Mouse (Mus musculus): ENCODE measurements around the gene Lrrc15. TPM values are rescaled to one million over a fixed set of nuclear protein-coding genes. Genes with fewer than 3 reads are reported as not detected.

Lrrc15 gene
- polyA plus RNA-seq, 1 experiment from 2014 or later = 0.20 TPM

- Histone ChIP-seq H3K36me3 (no peaks in the 10 kb centered on the region), H3K4me3 (no peak overlapping the region), H3K4me1 (peaks cover 22% of the 10 kb centered on the region), H3K9me3 (no peaks in the 10 kb centered on the region), H3K27me3 (ENCODE audit: insufficient read depth, poor library complexity, severe bottlenecking) (peaks cover 44% of the 10 kb centered on the region), H3K27ac (no peak overlapping the region)
- no peak for DNase-seq (ENCODE audit: low spot score)
- WGBS = 74% methylated on average over 9 of the region's 9 CpGs
Observed at GRCm38 (mm10) chr16:30253900-30254299, 29.2 kb downstream of the Lrrc15 start.

GRCm38 (mm10) chr16:30253374-30253773 is 29.7 kb downstream of the Lrrc15 start:
- Histone ChIP-seq H3K4me3 (no peak overlapping the region), H3K4me1 (peaks cover 21% of the 10 kb centered on the region), H3K9me3 (no peaks in the 10 kb centered on the region), H3K27ac (no peak overlapping the region), H3K27me3 (ENCODE audit: insufficient read depth, poor library complexity, severe bottlenecking) (peaks cover 43% of the 10 kb centered on the region), H3K36me3 (no peaks in the 10 kb centered on the region)
- 79% methylated on average over 4 of the region's 4 CpGs for WGBS
- no peak for DNase-seq (ENCODE audit: low spot score)

- H3K9me3 ChIP-seq = no peaks in the 10 kb centered on the region
- peak overlapping the region; percentile 40 for H3K4me3 ChIP-seq
- peaks cover 38% of the 10 kb centered on the region for H3K27me3 ChIP-seq (ENCODE audit: insufficient read depth, poor library complexity, severe bottlenecking)
- peak; percentile 86 for DNase-seq (ENCODE audit: low spot score)
- no peaks in the 10 kb centered on the region for H3K36me3 ChIP-seq
- 2% methylated on average over 21 of the region's 21 CpGs for WGBS
- H3K4me1 ChIP-seq = peaks cover 11% of the 10 kb centered on the region
- no peak overlapping the region for H3K27ac ChIP-seq
Observed at GRCm38 (mm10) chr16:30252003-30252418, 31.0 kb downstream of the Lrrc15 start.

DNA sequence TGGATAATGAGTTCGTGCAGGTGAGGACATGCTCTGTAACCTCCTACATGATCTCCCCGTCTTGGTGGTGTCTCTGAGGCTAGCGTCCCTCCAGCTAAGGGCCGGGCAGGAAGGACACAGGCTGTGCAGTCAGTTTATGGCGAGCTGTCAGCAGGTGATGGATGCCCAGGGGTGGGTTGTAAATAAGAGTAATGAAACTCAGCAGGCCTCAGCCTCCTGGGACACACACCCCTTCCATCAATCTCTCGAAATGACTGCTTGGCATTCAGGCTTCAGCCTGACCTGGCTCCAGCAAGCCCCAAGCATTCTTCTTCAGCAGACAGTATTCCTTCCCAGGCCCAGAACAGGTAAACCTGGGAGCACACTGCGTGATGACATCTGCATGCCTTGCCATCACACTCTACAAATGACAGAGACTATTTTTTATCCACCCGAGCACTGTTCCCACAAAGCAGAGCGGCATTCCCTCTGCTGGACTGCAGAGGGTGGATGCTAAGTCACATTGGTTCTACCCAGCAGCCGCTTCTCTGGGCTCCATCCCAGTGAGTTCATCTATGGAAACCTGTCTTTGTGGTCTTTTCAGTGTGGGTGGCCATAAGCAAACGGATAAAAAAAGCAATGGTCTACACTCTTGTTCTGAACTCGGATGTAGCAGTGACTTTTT is 38.9 kb downstream of the Lrrc15 start:
- Histone ChIP-seq H3K4me3 (no peak overlapping the region), H3K9me3 (no peaks in the 10 kb centered on the region), H3K36me3 (no peaks in the 10 kb centered on the region), H3K27ac (no peak overlapping the region), H3K4me1 (peaks cover 23% of the 10 kb centered on the region), H3K27me3 (ENCODE audit: insufficient read depth, poor library complexity, severe bottlenecking) (peaks cover 30% of the 10 kb centered on the region)
- 60% methylated on average over 12 of the region's 12 CpGs for WGBS
- DNase-seq (ENCODE audit: low spot score) = no peak

DNA sequence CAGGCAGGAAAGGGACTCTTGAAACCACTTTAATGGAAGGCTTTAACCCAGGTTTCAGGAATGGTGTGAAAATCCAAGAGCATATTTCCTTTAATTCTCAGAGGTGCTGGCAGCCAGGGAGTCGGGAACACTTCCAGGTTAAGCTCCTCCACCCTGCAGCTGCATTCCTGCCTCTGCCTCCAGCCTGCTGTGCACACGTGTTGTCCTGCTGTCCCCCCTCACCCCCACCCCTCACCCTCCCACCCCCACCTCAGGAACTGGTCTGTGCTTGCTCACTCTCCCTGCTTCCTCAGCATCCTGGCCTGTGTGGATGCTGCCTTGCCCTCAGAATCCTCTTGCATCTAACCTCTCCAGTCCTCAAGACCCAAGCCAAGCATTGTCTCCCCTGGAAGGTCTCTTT is 41.4 kb downstream of the Lrrc15 start:
- H3K4me1 ChIP-seq = peaks cover 23% of the 10 kb centered on the region
- no peak for DNase-seq (ENCODE audit: low spot score)
- 9% methylated on average over 2 of the region's 2 CpGs for WGBS
- H3K9me3 ChIP-seq = no peaks in the 10 kb centered on the region
- H3K27me3 ChIP-seq (ENCODE audit: insufficient read depth, poor library complexity, severe bottlenecking) = peaks cover 52% of the 10 kb centered on the region
- H3K4me3 ChIP-seq = peak overlapping the region; percentile 36; the same call in 1 of the 2 replicates
- H3K36me3 ChIP-seq = no peaks in the 10 kb centered on the region
- H3K27ac ChIP-seq = peak overlapping the region; percentile 56

- H3K9me3 ChIP-seq = no peaks in the 10 kb centered on the region
- peaks cover 73% of the 10 kb centered on the region for H3K27me3 ChIP-seq (ENCODE audit: insufficient read depth, poor library complexity, severe bottlenecking)
- DNase-seq (ENCODE audit: low spot score) = no peak
- H3K4me3 ChIP-seq = no peak overlapping the region; the same call in 1 of the 2 replicates
- no peaks in the 10 kb centered on the region for H3K36me3 ChIP-seq
- H3K4me1 ChIP-seq = peaks cover 45% of the 10 kb centered on the region
- 81% methylated on average over 6 of the region's 6 CpGs for WGBS
- no peak overlapping the region for H3K27ac ChIP-seq
Observed at GRCm38 (mm10) chr16:30238791-30239190, 44.3 kb downstream of the Lrrc15 start.

DNA sequence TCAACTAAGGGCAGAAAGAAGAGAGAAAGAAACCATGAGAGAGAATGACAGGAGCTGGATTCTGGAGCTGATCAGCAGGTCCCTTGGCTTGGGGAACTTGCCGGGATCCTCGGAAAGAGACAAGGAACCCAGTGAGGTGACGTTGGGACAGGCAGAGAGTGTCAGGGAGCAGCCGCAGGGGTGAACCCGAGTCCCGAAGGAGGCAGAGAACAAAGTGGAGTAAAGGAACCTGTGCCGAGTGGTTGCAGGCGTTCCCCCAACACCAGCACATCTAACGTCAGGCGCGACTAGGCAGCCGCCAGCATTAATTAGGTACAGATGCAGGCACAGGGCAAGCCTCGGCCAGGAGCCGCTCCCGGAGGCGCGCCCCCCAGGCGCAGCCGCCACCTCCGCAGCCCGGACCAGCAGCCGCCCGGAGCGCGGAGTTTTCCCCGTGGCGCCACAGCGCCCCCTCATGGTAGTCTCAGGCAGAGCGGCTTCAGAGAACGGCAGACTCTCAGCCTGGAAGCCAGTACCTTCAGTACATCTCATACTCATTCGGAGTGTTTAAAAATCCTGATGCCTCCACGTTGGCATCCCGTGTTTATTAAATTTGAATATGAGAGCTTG is 46.9 kb downstream of the Lrrc15 start:
- WGBS = 2% methylated on average over 33 of the region's 33 CpGs
- Histone ChIP-seq H3K4me3 (peak overlapping the region; percentile 57), H3K36me3 (no peaks in the 10 kb centered on the region), H3K27me3 (ENCODE audit: insufficient read depth, poor library complexity, severe bottlenecking) (peaks cover 88% of the 10 kb centered on the region), H3K4me1 (peaks cover 26% of the 10 kb centered on the region), H3K27ac (peak overlapping the region; percentile 76), H3K9me3 (no peaks in the 10 kb centered on the region)
- DNase-seq (ENCODE audit: low spot score) = peak; percentile 86

- no peaks in the 10 kb centered on the region for H3K9me3 ChIP-seq
- H3K27me3 ChIP-seq (ENCODE audit: insufficient read depth, poor library complexity, severe bottlenecking) = peaks cover 84% of the 10 kb centered on the region
- no peak overlapping the region for H3K27ac ChIP-seq
- H3K4me1 ChIP-seq = peaks cover 22% of the 10 kb centered on the region
- 51% methylated on average over 2 of the region's 2 CpGs for WGBS
- no peaks in the 10 kb centered on the region for H3K36me3 ChIP-seq
- H3K4me3 ChIP-seq = peak overlapping the region; percentile 57
- no peak for DNase-seq (ENCODE audit: low spot score)
Observed at GRCm38 (mm10) chr16:30235577-30235976, 47.5 kb downstream of the Lrrc15 start.

- H3K36me3 ChIP-seq = no peaks in the 10 kb centered on the region
- peaks cover 22% of the 10 kb centered on the region for H3K4me1 ChIP-seq
- H3K9me3 ChIP-seq = no peaks in the 10 kb centered on the region
- 59% methylated on average over 12 of the region's 12 CpGs for WGBS
- no peak for DNase-seq (ENCODE audit: low spot score)
- H3K4me3 ChIP-seq = no peak overlapping the region
- H3K27ac ChIP-seq = no peak overlapping the region
- H3K27me3 ChIP-seq (ENCODE audit: insufficient read depth, poor library complexity, severe bottlenecking) = peaks cover 81% of the 10 kb centered on the region
Observed at GRCm38 (mm10) chr16:30234636-30235546, 48.2 kb downstream of the Lrrc15 start.

DNA sequence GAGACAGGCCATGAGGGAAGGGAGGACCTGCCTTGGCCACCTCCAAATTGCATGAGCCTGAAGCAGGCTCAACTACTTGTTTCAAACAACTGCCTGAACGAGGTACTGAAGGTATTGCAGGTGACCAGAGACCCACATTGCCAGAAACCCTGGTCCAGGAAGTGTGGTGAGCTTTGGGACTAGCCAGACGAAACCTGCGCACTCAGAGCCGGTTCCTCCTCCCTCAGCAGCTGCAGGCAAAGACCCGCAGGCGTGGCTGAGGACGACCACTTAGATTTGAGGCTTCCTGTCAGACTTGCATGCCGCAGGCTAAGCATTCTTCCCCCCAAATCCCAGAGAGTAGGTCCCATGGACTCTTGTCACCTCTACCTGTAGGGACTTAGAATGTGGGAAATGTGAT is 49.0 kb downstream of the Lrrc15 start:
- no peak for DNase-seq (ENCODE audit: low spot score)
- H3K27ac ChIP-seq = no peak overlapping the region
- peaks cover 78% of the 10 kb centered on the region for H3K27me3 ChIP-seq (ENCODE audit: insufficient read depth, poor library complexity, severe bottlenecking)
- H3K4me3 ChIP-seq = no peak overlapping the region
- H3K9me3 ChIP-seq = no peaks in the 10 kb centered on the region
- no peaks in the 10 kb centered on the region for H3K36me3 ChIP-seq
- H3K4me1 ChIP-seq = peaks cover 22% of the 10 kb centered on the region
- 48% methylated on average over 8 of the region's 8 CpGs for WGBS

GRCm38 (mm10) chr16:30231882-30232604 is 51.0 kb downstream of the Lrrc15 start:
- Histone ChIP-seq H3K27ac (no peak overlapping the region), H3K9me3 (no peaks in the 10 kb centered on the region), H3K4me3 (no peak overlapping the region), H3K36me3 (no peaks in the 10 kb centered on the region), H3K27me3 (ENCODE audit: insufficient read depth, poor library complexity, severe bottlenecking) (peaks cover 68% of the 10 kb centered on the region), H3K4me1 (peaks cover 29% of the 10 kb centered on the region)
- WGBS = 32% methylated on average over 13 of the region's 13 CpGs
- no peak for DNase-seq (ENCODE audit: low spot score)

DNA sequence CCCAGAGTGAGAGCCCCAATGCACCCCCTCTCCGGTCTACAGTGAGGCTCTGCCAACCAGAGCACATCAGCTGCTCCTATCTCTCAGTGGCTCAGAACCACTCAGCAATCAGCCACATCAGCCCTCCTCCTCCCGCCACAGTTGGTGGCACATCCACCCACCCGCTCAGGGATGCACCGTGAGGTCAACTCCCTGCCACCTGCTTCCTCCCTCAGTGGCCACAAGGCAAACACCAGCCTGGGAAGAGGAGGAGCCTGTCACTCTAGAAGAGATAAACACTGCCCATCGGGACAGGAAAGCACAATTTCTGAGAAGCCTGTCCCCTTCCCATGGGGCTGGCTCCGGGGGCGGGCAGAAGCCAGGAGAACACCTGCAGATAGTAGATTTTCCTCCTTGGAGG is 55.7 kb downstream of the Lrrc15 start:
- no peaks in the 10 kb centered on the region for H3K9me3 ChIP-seq
- H3K4me3 ChIP-seq = no peak overlapping the region
- WGBS = 34% methylated on average over 7 of the region's 7 CpGs
- H3K4me1 ChIP-seq = peaks cover 7% of the 10 kb centered on the region
- peaks cover 35% of the 10 kb centered on the region; the same call in 1 of the 2 replicates for H3K27me3 ChIP-seq (ENCODE audit: insufficient read depth, poor library complexity, severe bottlenecking)
- H3K27ac ChIP-seq = no peak overlapping the region
- DNase-seq (ENCODE audit: low spot score) = no peak
- no peaks in the 10 kb centered on the region for H3K36me3 ChIP-seq

All from heart, embryonic 10.5 days (tissue).